Mouse (Mus musculus) liver, embryonic 12.5 days (tissue): ENCODE results near the gene Tsfm. TPM values are rescaled to one million over a fixed set of nuclear protein-coding genes. Genes with fewer than 3 reads are reported as not detected.

Experiments used
- ATAC-seq: fragments of 200-750 bp; cut with Nextera tagmentation; 2 replicates; pipeline ENCODE4 v1.8.0; 2017; ENCODE audit warnings: moderate number of reproducible peaks, mild to moderate bottlenecking, moderate library complexity
- H3K27ac ChIP-seq: fragments of 300-500 bp; sonication (generic); 2 replicates; pipeline ENCODE4 v1.5.1; 2016; ENCODE audit warnings: mild to moderate bottlenecking
- H3K27me3 ChIP-seq: fragments of 300-500 bp; sonication (generic); replicated peaks from 2 replicates; pipeline ENCODE4 v1.6.1; 2016; ENCODE audit warnings: mild to moderate bottlenecking, moderate library complexity
- H3K36me3 ChIP-seq: fragments of 300-500 bp; sonication (generic); 2 replicates; pipeline ENCODE4 v1.6.1; 2016; ENCODE audit warnings: mild to moderate bottlenecking, moderate library complexity
- H3K4me1 ChIP-seq: fragments of 300-500 bp; sonication (generic); 2 replicates; pipeline ENCODE4 v1.6.1; 2016
- H3K4me2 ChIP-seq: fragments of 300-500 bp; sonication (generic); 2 replicates; pipeline ENCODE4 v1.6.1; 2016; ENCODE audit warnings: mild to moderate bottlenecking, moderate library complexity
- H3K4me3 ChIP-seq: fragments of 300-500 bp; sonication (generic); 2 replicates; pipeline ENCODE4 v1.5.1; 2016; ENCODE audit warnings: mild to moderate bottlenecking, moderate library complexity
- H3K9ac ChIP-seq: fragments of 300-500 bp; sonication (generic); 2 replicates; pipeline ENCODE4 v1.6.1; 2016; ENCODE audit warnings: mild to moderate bottlenecking, moderate library complexity
- H3K9me3 ChIP-seq: fragments of 300-500 bp; sonication (generic); replicated peaks from 2 replicates; pipeline ENCODE4 v1.6.1; 2016; ENCODE audit warnings: mild to moderate bottlenecking, moderate library complexity
- WGBS: fragments of 180-500 bp; shearing (Covaris S2); methylation state at CpG from one replicate; pipeline ENCODE4 v1.1.7; 2016; ENCODE audit not compliant: insufficient replicate concordance; 5-methylcytosine and 5-hydroxymethylcytosine counted together
- polyA plus RNA-seq: library from polyadenylated mRNA; unstranded; fragments of >200 nt; fragmentation: Nextera tagmentation; extraction: Ambion mirVana; gene quantifications from 2 replicates; pipeline ENCODE4 v1.2.1, GENCODE M21; 2016

Gene Tsfm
- polyA plus RNA-seq, 1 experiment from 2014 or later = 75.5 TPM

DNA sequence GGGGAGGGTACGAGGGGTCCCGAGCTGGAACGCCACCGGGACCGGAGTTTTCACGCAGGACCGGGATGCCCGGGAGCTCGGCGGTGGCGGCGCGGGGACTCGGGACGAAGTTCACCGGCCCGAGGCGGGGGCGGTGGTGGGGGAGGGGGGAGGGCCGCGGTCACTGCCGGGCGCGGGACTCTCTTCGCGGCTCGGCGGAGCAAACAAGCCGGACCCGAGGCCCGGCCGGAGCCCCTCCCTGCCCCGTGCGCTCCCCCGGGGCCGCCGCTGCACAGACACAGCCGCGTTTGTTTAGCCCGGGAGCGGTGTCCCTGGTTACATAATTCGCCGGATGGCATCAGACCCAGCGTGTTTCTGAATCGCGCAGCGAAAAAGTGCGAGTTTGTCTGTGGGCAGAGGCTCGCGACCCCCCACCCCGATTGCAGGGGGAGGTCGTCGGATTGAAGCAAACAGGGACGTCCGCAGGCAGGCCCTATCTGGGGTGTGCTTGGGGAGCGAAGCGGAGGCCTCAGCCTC lies 50.9 kb downstream of the Tsfm start:
- Histone ChIP-seq H3K4me2 (peak overlapping the region; percentile 97), H3K4me1 (peaks cover 58% of the 10 kb centered on the region), H3K36me3 (peaks cover 14% of the 10 kb centered on the region; the same call in 1 of the 2 replicates), H3K27ac (peak overlapping the region; percentile 91), H3K27me3 (peaks cover 16% of the 10 kb centered on the region), H3K9ac (peak overlapping the region; percentile 95), H3K9me3 (no peaks in the 10 kb centered on the region), H3K4me3 (peak overlapping the region; percentile 99)
- under 1% methylated on average over 46 of the region's 57 CpGs for WGBS
- ATAC-seq = no peak

GRCm38 (mm10) chr10:126979121-126979635 lies 51.5 kb downstream of the Tsfm start:
- H3K9ac ChIP-seq = peak overlapping the region; percentile 95
- WGBS = under 1% methylated on average over 46 of the region's 62 CpGs
- peaks cover 13% of the 10 kb centered on the region; the same call in 1 of the 2 replicates for H3K36me3 ChIP-seq
- peaks cover 16% of the 10 kb centered on the region for H3K27me3 ChIP-seq
- peak; percentile 31; the same call in 1 of the 2 replicates for ATAC-seq
- peak overlapping the region; percentile 97 for H3K4me2 ChIP-seq
- H3K9me3 ChIP-seq = no peaks in the 10 kb centered on the region
- H3K4me1 ChIP-seq = peaks cover 53% of the 10 kb centered on the region
- peak overlapping the region; percentile 91 for H3K27ac ChIP-seq
- peak overlapping the region; percentile 99 for H3K4me3 ChIP-seq

DNA sequence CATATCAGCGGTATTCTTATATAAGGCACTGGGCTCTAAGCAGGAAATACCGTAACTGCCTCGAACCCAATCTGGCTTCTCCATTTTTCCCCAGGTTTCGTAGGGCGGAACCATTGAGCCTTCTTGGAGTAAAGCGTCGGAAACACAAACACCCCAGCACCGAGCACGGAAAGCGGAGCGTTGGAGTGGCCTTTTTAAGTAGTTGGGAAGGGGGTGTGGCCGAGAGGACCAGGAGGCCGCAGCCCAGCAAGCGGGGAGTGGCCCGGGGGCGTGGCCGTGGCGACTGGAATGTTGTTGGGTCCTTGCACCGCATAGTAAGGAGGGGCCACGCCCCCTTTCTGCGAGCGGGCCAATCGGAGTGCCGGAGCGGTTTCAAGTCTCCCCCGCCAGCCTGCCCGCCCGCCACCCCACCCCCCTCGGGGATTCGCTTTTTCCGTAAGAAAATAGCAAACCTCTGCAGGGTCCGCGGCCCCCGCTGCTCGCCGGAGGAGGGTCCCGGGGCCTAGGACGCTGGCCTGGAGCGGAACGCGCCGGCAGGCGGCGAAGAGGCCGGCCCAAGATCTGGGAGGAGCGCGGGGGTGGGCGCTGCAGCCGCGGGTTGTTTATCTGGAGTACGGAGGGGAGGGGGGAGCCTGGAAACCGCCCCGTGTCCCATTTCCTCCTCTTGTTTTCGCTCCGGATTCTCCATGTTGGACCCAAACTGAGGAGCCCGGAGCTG lies 52.2 kb downstream of the Tsfm start, which contains the start of gene Ctdsp2:
Ctdsp2 (plus strand) TSS at position 441 of the 718 bp plus-strand sequence.
- peaks cover 6% of the 10 kb centered on the region; the same call in 1 of the 2 replicates for H3K36me3 ChIP-seq
- under 1% methylated on average over 52 of the region's 56 CpGs for WGBS
- peak; percentile 92 for ATAC-seq
- no peaks in the 10 kb centered on the region for H3K9me3 ChIP-seq
- H3K4me3 ChIP-seq = peak within 1 kb of the TSS; percentile 99
- H3K27ac ChIP-seq = peak within 1 kb of the TSS; percentile 91
- H3K4me1 ChIP-seq = peaks cover 46% of the 10 kb centered on the region
- peak within 1 kb of the TSS; percentile 97 for H3K4me2 ChIP-seq
- H3K27me3 ChIP-seq = peaks cover 16% of the 10 kb centered on the region
- H3K9ac ChIP-seq = peak within 1 kb of the TSS; percentile 95

GRCm38 (mm10) chr10:126977076-126977475 lies 53.6 kb downstream of the Tsfm start:
- Histone ChIP-seq H3K27me3 (peaks cover 29% of the 10 kb centered on the region), H3K4me1 (peaks cover 44% of the 10 kb centered on the region), H3K4me2 (no peak overlapping the region), H3K36me3 (0 out of 2 replicates have a peak, but pooled peaks cover 2% of the 10 kb centered on the region), H3K4me3 (no peak overlapping the region), H3K9me3 (no peaks in the 10 kb centered on the region), H3K9ac (no peak overlapping the region), H3K27ac (no peak overlapping the region)
- ATAC-seq = no peak
- WGBS = 55% methylated on average over 4 of the region's 4 CpGs

DNA sequence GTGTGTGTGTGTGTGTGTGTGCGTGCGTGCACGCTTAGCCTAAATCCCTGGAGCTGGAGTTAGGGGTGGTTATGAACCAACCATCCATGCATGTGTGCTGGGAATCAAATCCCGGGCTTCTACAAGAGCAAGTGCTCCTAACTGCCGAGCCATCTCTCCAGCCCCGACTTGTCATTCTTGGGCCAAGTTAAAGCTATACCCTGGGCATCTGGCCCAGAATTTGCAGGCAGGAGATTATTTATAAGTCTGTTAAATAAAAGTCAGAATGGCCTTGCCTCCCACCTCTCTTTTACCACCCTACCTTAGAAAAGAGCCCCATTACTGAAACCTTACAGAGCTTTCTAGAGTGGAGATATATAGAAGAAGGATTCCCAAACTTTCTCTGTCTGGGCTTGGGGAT lies 54.9 kb downstream of the Tsfm start:
- no peak overlapping the region for H3K27ac ChIP-seq
- peaks cover 34% of the 10 kb centered on the region for H3K27me3 ChIP-seq
- H3K4me2 ChIP-seq = no peak overlapping the region
- no peak overlapping the region for H3K4me3 ChIP-seq
- no peaks in the 10 kb centered on the region for H3K9me3 ChIP-seq
- H3K9ac ChIP-seq = no peak overlapping the region
- H3K4me1 ChIP-seq = peaks cover 43% of the 10 kb centered on the region
- no peak for ATAC-seq
- 81% methylated on average over 6 of the region's 6 CpGs for WGBS
- no peaks in the 10 kb centered on the region for H3K36me3 ChIP-seq

GRCm38 (mm10) chr10:126972988-126973387 lies 57.7 kb downstream of the Tsfm start:
- Histone ChIP-seq H3K4me1 (peaks cover 30% of the 10 kb centered on the region), H3K27ac (no peak overlapping the region), H3K4me3 (no peak overlapping the region), H3K36me3 (no peaks in the 10 kb centered on the region), H3K4me2 (no peak overlapping the region), H3K27me3 (peaks cover 34% of the 10 kb centered on the region), H3K9me3 (no peaks in the 10 kb centered on the region), H3K9ac (no peak overlapping the region)
- no peak for ATAC-seq
- WGBS = 45% methylated on average over 7 of the region's 7 CpGs

GRCm38 (mm10) chr10:126972051-126972725 lies 58.5 kb downstream of the Tsfm start:
- Histone ChIP-seq H3K4me2 (peak overlapping the region; percentile 35), H3K4me1 (peaks cover 25% of the 10 kb centered on the region), H3K27me3 (peaks cover 34% of the 10 kb centered on the region), H3K9ac (no peak overlapping the region), H3K9me3 (no peaks in the 10 kb centered on the region), H3K27ac (peak overlapping the region; percentile 74), H3K4me3 (no peak overlapping the region), H3K36me3 (no peaks in the 10 kb centered on the region)
- ATAC-seq = peak; percentile 79
- WGBS = 36% methylated on average over 13 of the region's 13 CpGs

- Histone ChIP-seq H3K36me3 (no peaks in the 10 kb centered on the region), H3K4me1 (peaks cover 25% of the 10 kb centered on the region), H3K9ac (no peak overlapping the region), H3K27me3 (peaks cover 32% of the 10 kb centered on the region), H3K27ac (peak overlapping the region; percentile 74), H3K4me3 (no peak overlapping the region), H3K9me3 (no peaks in the 10 kb centered on the region), H3K4me2 (peak overlapping the region; percentile 35)
- 28% methylated on average over 12 of the region's 12 CpGs for WGBS
- no peak; the same call in 1 of the 2 replicates for ATAC-seq
Observed at GRCm38 (mm10) chr10:126971363-126972050, 59.1 kb downstream of the Tsfm start.

DNA sequence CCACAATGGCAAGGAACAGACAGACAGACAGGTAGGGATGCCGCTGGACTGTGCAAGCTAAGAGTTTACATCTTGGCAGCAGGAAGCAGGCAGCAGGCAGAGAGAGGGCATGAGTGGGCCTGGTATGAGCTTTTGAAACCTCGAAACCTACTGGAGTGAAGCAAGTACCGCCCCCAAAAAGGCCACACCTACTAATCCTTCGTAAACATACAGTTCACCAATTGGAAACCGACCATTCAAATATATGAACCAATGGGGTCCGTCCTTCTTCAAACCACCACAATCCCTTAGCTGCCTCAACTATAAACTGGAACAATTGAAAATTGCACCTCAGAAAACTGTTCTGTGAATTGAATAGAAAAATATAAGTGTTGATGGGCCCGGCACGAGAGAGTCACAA lies 66.8 kb downstream of the Tsfm start:
- no peaks in the 10 kb centered on the region for H3K36me3 ChIP-seq
- no peak overlapping the region for H3K4me3 ChIP-seq
- H3K9ac ChIP-seq = no peak overlapping the region
- peaks cover 3% of the 10 kb centered on the region; the same call in 1 of the 2 replicates for H3K4me1 ChIP-seq
- ATAC-seq = no peak
- H3K27ac ChIP-seq = no peak overlapping the region
- H3K27me3 ChIP-seq = peaks cover 18% of the 10 kb centered on the region; the same call in 1 of the 2 replicates
- no peaks in the 10 kb centered on the region for H3K9me3 ChIP-seq
- H3K4me2 ChIP-seq = no peak overlapping the region
- 72% methylated on average over 8 of the region's 8 CpGs for WGBS

DNA sequence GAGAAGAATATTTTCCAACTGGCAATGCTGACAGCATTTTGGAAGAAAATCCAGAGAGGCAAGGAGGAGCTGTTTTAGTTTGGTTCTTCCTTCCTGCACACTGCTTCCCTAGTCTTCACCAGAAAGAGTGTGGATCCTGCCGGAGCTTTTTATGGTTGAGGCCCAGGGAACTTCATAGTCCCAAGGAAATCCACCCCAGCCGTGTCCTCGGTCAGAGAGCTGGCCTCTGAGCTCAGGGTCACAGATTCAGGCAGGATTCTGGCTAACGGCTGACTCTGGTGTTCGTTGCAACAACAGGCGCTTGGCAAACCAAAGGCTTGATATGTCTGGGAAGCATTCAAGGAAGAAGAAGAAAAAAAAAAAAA lies 67.7 kb downstream of the Tsfm start:
- Histone ChIP-seq H3K9me3 (no peaks in the 10 kb centered on the region), H3K9ac (no peak overlapping the region), H3K27me3 (peaks cover 18% of the 10 kb centered on the region; the same call in 1 of the 2 replicates), H3K4me2 (no peak overlapping the region), H3K4me1 (peaks cover 5% of the 10 kb centered on the region), H3K36me3 (no peaks in the 10 kb centered on the region), H3K4me3 (no peak overlapping the region), H3K27ac (no peak overlapping the region)
- no peak for ATAC-seq
- 55% methylated on average over 6 of the region's 6 CpGs for WGBS

DNA sequence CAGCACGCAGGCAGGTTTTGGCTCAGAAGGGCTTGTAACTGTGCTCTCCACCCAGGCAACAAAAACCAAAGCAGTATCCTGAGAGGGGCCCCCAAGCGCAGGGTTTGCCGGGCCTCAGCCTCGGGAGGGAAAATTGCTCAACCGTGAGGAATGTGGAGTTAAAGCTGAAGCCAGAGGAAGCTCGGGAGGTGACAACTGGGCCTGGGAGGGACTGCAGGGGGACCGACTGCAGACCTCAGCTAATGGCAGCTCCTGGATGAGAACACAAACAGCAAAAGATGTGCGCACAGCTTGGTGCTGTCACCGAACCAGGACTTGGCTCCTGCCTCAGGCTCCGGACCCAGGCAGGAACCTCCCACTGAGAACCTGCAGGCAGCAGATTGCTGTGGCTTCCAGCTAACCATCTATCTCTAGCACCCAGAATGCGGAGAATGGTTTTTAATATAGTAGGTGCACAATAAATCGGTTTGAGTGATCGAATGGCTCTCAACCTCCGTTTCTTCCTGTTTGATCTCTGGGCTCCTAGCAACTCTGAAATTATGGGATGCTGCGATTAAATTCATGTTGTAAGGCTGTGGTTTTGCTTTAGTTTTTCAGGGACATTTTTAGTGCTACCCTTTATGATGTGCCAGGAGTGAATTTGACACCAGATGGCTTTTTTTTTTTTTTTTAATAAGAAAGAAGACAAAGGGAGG lies 68.2 kb downstream of the Tsfm start:
- ATAC-seq = peak; percentile 24; the same call in 1 of the 2 replicates
- 29% methylated on average over 15 of the region's 15 CpGs for WGBS

More for the DNA sequence above, 68.2 kb downstream of the Tsfm start:
- Histone ChIP-seq H3K4me1 (peaks cover 10% of the 10 kb centered on the region), H3K9ac (no peak overlapping the region), H3K27ac (no peak overlapping the region; the same call in 1 of the 2 replicates), H3K4me3 (no peak overlapping the region), H3K36me3 (no peaks in the 10 kb centered on the region), H3K9me3 (no peaks in the 10 kb centered on the region), H3K27me3 (peaks cover 24% of the 10 kb centered on the region), H3K4me2 (no peak overlapping the region)
